Mouse (Mus musculus) midbrain, embryonic 15.5 days (tissue): Measurements from ENCODE around the gene Themis3. TPM values are rescaled to one million over a fixed set of nuclear protein-coding genes. Genes with fewer than 3 reads are reported as not detected.

Experiments
- ATAC-seq: fragments of 200-750 bp; cut with Nextera tagmentation; replicated peaks from 2 replicates; pipeline ENCODE4 v1.8.0; 2017; ENCODE audit warnings: moderate TSS enrichment
- H3K27ac ChIP-seq: fragments of 300-500 bp; sonication (generic); 2 replicates; pipeline ENCODE4 v1.5.1; 2015; ENCODE audit warnings: mild to moderate bottlenecking, inconsistent platforms
- H3K27me3 ChIP-seq: fragments of 300-500 bp; sonication (generic); replicated peaks from 2 replicates; pipeline ENCODE4 v1.6.1; 2015; ENCODE audit warnings: inconsistent platforms
- H3K36me3 ChIP-seq: fragments of 300-500 bp; sonication (generic); replicated peaks from 2 replicates; pipeline ENCODE4 v1.6.1; 2015; ENCODE audit warnings: inconsistent platforms
- H3K4me1 ChIP-seq: fragments of 300-500 bp; sonication (generic); 2 replicates; pipeline ENCODE4 v1.6.1; 2015; ENCODE audit warnings: inconsistent platforms
- H3K4me2 ChIP-seq: fragments of 300-500 bp; sonication (generic); 2 replicates; pipeline ENCODE4 v1.6.1; 2015; ENCODE audit warnings: inconsistent platforms, mild to moderate bottlenecking, moderate library complexity
- H3K4me3 ChIP-seq: fragments of 300-500 bp; sonication (generic); 2 replicates; pipeline ENCODE4 v1.5.1; 2015; ENCODE audit warnings: mild to moderate bottlenecking, inconsistent platforms
- H3K9ac ChIP-seq: fragments of 300-500 bp; sonication (generic); 2 replicates; pipeline ENCODE4 v1.6.1; 2015; ENCODE audit warnings: mild to moderate bottlenecking, inconsistent platforms
- H3K9me3 ChIP-seq: fragments of 300-500 bp; sonication (generic); 2 replicates; pipeline ENCODE4 v1.6.1; 2016; ENCODE audit warnings: inconsistent platforms
- WGBS: fragments of 180-500 bp; shearing (Covaris S2); methylation state at CpG from one replicate; pipeline ENCODE4 v1.1.7; 2015; ENCODE audit warnings: mixed read lengths; 5-methylcytosine and 5-hydroxymethylcytosine counted together
- polyA plus RNA-seq: library from polyadenylated mRNA; unstranded; fragments of >200 nt; fragmentation: Nextera tagmentation; extraction: Ambion mirVana; gene quantifications from 2 replicates; pipeline ENCODE4 v1.2.1, GENCODE M21; 2015

Themis3 gene
- polyA plus RNA-seq, result 0.06 TPM in 1 of 2 replicates, not detected in the other

DNA sequence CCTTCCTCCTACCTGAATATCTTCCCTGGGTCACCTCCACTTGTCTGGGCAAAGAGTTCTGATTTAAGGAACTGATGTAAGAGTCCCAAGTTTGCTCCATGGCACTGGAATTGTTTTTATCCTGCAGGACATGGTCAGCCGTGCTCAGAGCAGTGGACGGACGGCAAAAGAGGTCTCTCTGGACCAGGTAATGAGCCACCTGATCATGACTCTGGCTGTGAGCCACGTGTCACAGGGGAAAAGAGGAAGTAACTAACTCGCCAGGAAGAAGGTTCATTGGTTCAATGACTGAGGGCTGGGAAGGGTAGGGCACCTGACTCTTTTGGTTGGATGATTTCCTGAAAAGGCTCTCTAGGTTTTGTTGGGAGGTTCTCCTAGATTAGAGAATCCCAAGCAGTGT lies at the start of gene Themis3:
Gene Themis3 (minus strand): TSS at position 187 of the 400 bp plus-strand sequence.
- WGBS, result 79% methylated on average over 5 of the region's 5 CpGs
- H3K9me3 ChIP-seq, result no peaks in the 10 kb centered on the region
- no peak within 1 kb of the TSS for H3K9ac ChIP-seq
- no peak within 1 kb of the TSS for H3K27ac ChIP-seq
- no peak within 1 kb of the TSS for H3K4me2 ChIP-seq
- no peaks in the 10 kb centered on the region for H3K4me1 ChIP-seq
- no peaks in the 10 kb centered on the region for H3K36me3 ChIP-seq
- H3K4me3 ChIP-seq, result no peak within 1 kb of the TSS
- H3K27me3 ChIP-seq, result no peaks in the 10 kb centered on the region
- no peak for ATAC-seq

GRCm38 (mm10) chr17:66637951-66638722 lies 43.7 kb upstream of the Themis3 start:
- Histone ChIP-seq H3K4me2 (no peak overlapping the region), H3K27ac (no peak overlapping the region), H3K27me3 (no peaks in the 10 kb centered on the region), H3K4me1 (no peaks in the 10 kb centered on the region), H3K9ac (no peak overlapping the region), H3K4me3 (no peak overlapping the region), H3K36me3 (no peaks in the 10 kb centered on the region), H3K9me3 (no peaks in the 10 kb centered on the region)
- no peak for ATAC-seq
- WGBS, result 89% methylated on average over 7 of the region's 7 CpGs

- Histone ChIP-seq H3K4me1 (peaks cover 8% of the 10 kb centered on the region), H3K4me2 (no peak overlapping the region), H3K27me3 (no peaks in the 10 kb centered on the region), H3K36me3 (no peaks in the 10 kb centered on the region), H3K9me3 (no peaks in the 10 kb centered on the region), H3K9ac (no peak overlapping the region), H3K4me3 (no peak overlapping the region), H3K27ac (no peak overlapping the region)
- ATAC-seq, result no peak; the same call in 1 of the 2 replicates
- WGBS, result 44% methylated on average over 13 of the region's 13 CpGs
These were observed 25.7 kb upstream of the Themis3 start for GRCm38 (mm10) chr17:66619996-66620656.

DNA sequence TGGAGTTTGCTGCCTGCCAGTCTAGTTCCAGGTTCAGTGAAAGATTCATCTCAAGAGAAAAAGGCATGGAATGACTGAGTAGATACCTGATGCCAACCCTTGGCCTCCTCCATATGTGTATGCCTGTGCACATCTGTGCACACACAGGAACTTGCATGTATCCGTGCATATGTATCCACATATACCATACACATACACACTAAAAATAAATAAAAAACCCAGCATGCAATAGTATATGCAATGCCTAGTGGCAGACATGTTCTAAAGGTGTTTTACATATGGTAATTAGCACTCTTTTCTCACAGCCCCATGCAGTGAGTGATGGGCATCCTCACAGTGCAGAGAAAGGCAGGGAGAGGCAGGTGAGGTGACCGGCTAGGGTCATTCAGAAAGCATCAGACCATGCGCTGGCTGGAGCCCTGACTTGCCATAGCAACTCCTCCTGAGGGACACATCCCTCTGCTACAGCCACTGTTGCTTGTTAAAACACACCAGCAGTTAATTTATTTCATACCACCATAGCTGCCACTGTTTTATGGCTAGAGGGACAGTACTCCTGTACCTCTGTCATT lies 24.9 kb upstream of the Themis3 start:
- WGBS, result 66% methylated on average over 3 of the region's 3 CpGs
- H3K27ac ChIP-seq, result no peak overlapping the region
- no peaks in the 10 kb centered on the region for H3K27me3 ChIP-seq
- no peak overlapping the region for H3K9ac ChIP-seq
- no peaks in the 10 kb centered on the region for H3K36me3 ChIP-seq
- no peak overlapping the region for H3K4me3 ChIP-seq
- peaks cover 8% of the 10 kb centered on the region for H3K4me1 ChIP-seq
- no peak overlapping the region for H3K4me2 ChIP-seq
- H3K9me3 ChIP-seq, result no peaks in the 10 kb centered on the region
- peak; percentile 66 for ATAC-seq

DNA sequence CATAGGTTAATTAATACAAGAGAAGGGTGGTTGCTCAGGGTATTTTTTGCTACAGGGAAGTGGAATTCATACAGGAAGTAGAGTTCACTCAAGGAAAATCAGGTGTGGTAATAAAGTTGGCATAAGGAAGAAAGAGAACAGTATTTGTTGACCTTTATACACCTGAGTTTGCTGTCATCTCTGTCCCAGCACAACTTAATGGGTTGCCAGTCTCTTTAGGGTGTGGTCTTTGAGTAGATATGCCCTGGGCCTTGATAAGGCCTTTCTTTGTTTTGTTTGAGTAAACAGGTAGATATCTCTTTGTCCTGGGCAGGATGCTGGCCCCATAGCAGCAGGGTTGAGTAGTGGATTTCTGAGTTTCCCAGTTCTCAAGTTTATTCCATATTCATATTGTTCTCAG lies 15.6 kb upstream of the Themis3 start:
- Histone ChIP-seq H3K27ac (no peak overlapping the region), H3K27me3 (no peaks in the 10 kb centered on the region), H3K4me2 (no peak overlapping the region), H3K9me3 (no peaks in the 10 kb centered on the region), H3K4me1 (no peaks in the 10 kb centered on the region), H3K36me3 (no peaks in the 10 kb centered on the region), H3K4me3 (no peak overlapping the region), H3K9ac (no peak overlapping the region)
- ATAC-seq, result no peak

DNA sequence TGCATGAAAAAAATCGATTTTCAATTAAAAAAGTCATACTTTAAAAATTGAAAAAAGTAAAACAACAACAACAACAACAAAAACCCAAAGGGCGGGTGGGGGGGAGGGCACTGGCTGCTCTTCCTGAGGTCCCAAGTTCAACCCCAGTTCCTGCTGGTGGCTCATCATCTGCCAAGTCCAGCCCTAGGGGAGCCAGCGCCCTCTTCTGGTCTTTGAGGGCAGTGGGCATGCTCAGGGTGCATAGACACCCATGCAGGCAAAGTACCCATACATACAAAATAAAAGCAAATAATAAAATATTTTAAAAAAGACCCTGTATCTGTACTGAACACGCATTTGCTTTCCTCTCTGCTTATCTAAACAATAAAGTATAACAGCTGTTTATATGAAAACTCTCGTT lies 10.5 kb upstream of the Themis3 start:
- Histone ChIP-seq H3K27ac (no peak overlapping the region), H3K9me3 (no peaks in the 10 kb centered on the region), H3K4me3 (no peak overlapping the region), H3K36me3 (no peaks in the 10 kb centered on the region), H3K4me1 (no peaks in the 10 kb centered on the region), H3K4me2 (no peak overlapping the region), H3K27me3 (no peaks in the 10 kb centered on the region), H3K9ac (no peak overlapping the region)
- no peak for ATAC-seq
- whole genome bisulfite sequencing, result 73% methylated on average over 5 of the region's 5 CpGs

DNA sequence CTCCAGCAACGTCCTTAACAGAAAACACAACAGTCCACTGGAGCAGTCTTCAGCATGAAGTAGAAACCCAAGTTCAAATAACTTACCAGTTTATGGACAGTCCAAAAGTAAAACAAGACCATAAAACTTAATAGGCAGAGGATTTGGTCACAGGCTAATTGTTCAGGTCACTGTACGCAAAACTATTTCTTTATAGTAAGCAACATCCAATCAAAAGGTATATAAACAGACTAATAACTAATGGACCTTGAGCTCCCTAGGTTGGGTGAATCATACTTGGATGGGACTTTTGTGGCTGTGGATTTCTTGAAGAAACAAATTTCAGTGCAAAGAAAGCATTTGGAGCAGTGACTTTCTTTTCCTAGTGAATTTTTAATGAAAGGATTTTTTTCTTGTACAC lies 6.8 kb upstream of the Themis3 start:
- no peak overlapping the region for H3K27ac ChIP-seq
- H3K9ac ChIP-seq, result no peak overlapping the region
- no peaks in the 10 kb centered on the region for H3K36me3 ChIP-seq
- no peaks in the 10 kb centered on the region for H3K4me1 ChIP-seq
- no peaks in the 10 kb centered on the region for H3K9me3 ChIP-seq
- H3K4me2 ChIP-seq, result no peak overlapping the region
- ATAC-seq, result no peak
- H3K4me3 ChIP-seq, result no peak overlapping the region
- 96% methylated on average over 2 of the region's 2 CpGs for WGBS
- H3K27me3 ChIP-seq, result no peaks in the 10 kb centered on the region

- H3K9me3 ChIP-seq, result no peaks in the 10 kb centered on the region
- no peaks in the 10 kb centered on the region for H3K27me3 ChIP-seq
- no peak overlapping the region for H3K4me3 ChIP-seq
- H3K36me3 ChIP-seq, result no peaks in the 10 kb centered on the region
- WGBS, result 95% methylated on average over 3 of the region's 3 CpGs
- no peak overlapping the region for H3K4me2 ChIP-seq
- no peak for ATAC-seq
- H3K4me1 ChIP-seq, result no peaks in the 10 kb centered on the region
- H3K9ac ChIP-seq, result no peak overlapping the region
- no peak overlapping the region for H3K27ac ChIP-seq
These were observed 1.4 kb upstream of the Themis3 start for GRCm38 (mm10) chr17:66595867-66596266.

DNA sequence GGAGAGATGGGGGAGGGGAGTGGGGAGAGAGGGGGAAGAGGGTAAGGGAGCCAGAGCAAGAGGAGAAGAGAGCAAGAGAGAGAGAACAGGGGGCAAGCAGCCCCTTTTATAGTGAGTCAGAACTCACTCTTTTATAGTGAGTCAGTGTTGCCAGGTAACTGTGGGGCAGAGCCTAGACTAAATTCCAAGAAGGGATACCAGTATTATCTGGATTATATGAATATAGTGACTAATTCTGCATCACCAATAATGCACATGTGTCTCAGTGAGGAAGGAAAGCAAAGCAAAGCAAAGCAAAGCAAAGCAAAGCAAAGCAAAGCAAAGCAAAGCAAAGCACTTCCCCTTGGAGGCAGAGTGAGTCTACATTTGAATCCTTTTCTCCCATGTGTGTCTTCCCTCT lies 835 bp upstream of the Themis3 start:
- Histone ChIP-seq H3K27me3 (no peaks in the 10 kb centered on the region), H3K4me2 (no peak overlapping the region), H3K9me3 (no peaks in the 10 kb centered on the region), H3K9ac (no peak overlapping the region), H3K4me1 (no peaks in the 10 kb centered on the region), H3K36me3 (no peaks in the 10 kb centered on the region), H3K27ac (no peak overlapping the region), H3K4me3 (no peak overlapping the region)
- no peak for ATAC-seq

- H3K36me3 ChIP-seq, result no peaks in the 10 kb centered on the region
- no peak overlapping the region for H3K9ac ChIP-seq
- no peaks in the 10 kb centered on the region for H3K27me3 ChIP-seq
- H3K4me3 ChIP-seq, result no peak overlapping the region
- 82% methylated on average over 9 of the region's 9 CpGs for WGBS
- no peak overlapping the region for H3K4me2 ChIP-seq
- no peak for ATAC-seq
- H3K4me1 ChIP-seq, result no peaks in the 10 kb centered on the region
- no peak overlapping the region for H3K27ac ChIP-seq
- H3K9me3 ChIP-seq, result no peaks in the 10 kb centered on the region
These were observed 3.9 kb downstream of the Themis3 start for GRCm38 (mm10) chr17:66590353-66591075.

GRCm38 (mm10) chr17:66589864-66590263 lies 4.6 kb downstream of the Themis3 start:
- ATAC-seq, result no peak
- 64% methylated on average over 8 of the region's 8 CpGs for WGBS

DNA sequence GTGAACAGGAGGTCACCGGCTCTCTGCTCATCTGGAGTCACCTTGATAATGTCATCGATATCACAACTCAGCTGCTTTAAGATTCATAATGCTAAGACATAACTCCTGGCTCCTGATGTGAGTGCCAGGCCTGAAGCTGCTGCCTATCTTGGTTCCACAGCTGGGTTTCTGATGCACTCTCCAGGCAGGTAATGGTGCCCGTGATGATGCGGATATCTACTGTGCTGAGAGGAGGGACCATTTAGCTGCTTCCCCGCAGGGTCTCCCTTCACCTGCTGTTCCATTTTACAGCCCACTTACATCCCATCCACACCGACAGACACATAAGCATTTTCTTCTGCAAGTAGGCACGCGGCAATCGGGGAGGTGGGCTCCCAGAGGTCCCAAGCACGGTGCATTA lies 7.7 kb downstream of the Themis3 start:
- WGBS, result 91% methylated on average over 10 of the region's 10 CpGs
- Histone ChIP-seq H3K9me3 (no peaks in the 10 kb centered on the region), H3K27ac (no peak overlapping the region), H3K9ac (no peak overlapping the region), H3K4me3 (no peak overlapping the region), H3K27me3 (no peaks in the 10 kb centered on the region), H3K4me1 (no peaks in the 10 kb centered on the region), H3K36me3 (no peaks in the 10 kb centered on the region), H3K4me2 (no peak overlapping the region)
- no peak for ATAC-seq

More at GRCm38 (mm10) chr17:66589864-66590263, 4.6 kb downstream of the Themis3 start:
- Histone ChIP-seq H3K4me2 (no peak overlapping the region), H3K4me3 (no peak overlapping the region), H3K9ac (no peak overlapping the region), H3K27ac (no peak overlapping the region), H3K9me3 (no peaks in the 10 kb centered on the region), H3K27me3 (no peaks in the 10 kb centered on the region), H3K4me1 (no peaks in the 10 kb centered on the region), H3K36me3 (no peaks in the 10 kb centered on the region)
